Mouse (Mus musculus) skeletal muscle tissue, adult 2 months (tissue): ENCODE results near the gene Wbp11.
"Not testable (repeated sequence)": the region's sequence is repeated elsewhere in the genome, so short reads cannot be mapped to it uniquely, and the experiment has no call there.

ENCODE experiments used
- DNase-seq: peaks from one replicate; pipeline ENCODE4 v3.0.0-alpha.2; 2012; ENCODE audit warnings: low read depth, low spot score

The Wbp11 gene

GRCm38 (mm10) chr6:136803739-136804633 is 24.0 kb downstream of the Wbp11 start, which contains the start of gene Hist4h4:
Hist4h4 (minus strand) TSS chr6:136804415.
- peak; percentile 92 for DNase-seq

GRCm38 (mm10) chr6:136803093-136803738 is 24.8 kb downstream of the Wbp11 start:
- DNase-seq, result no peak

GRCm38 (mm10) chr6:136801274-136801673 is 26.8 kb downstream of the Wbp11 start:
- DNase-seq, result no peak

- DNase-seq, result no peak
Measured at GRCm38 (mm10) chr6:136800710-136801109, 27.3 kb downstream of the Wbp11 start.

GRCm38 (mm10) chr6:136797874-136798693 is 29.9 kb downstream of the Wbp11 start:
- DNase-seq, result not testable (repeated sequence)

- no peak for DNase-seq
Measured at GRCm38 (mm10) chr6:136795850-136796249, 32.2 kb downstream of the Wbp11 start.

- no peak for DNase-seq
Measured at GRCm38 (mm10) chr6:136795110-136795509, 32.9 kb downstream of the Wbp11 start.

- DNase-seq, result no peak
Measured at GRCm38 (mm10) chr6:136793831-136794525, 34.1 kb downstream of the Wbp11 start.

GRCm38 (mm10) chr6:136792884-136793758 is 34.9 kb downstream of the Wbp11 start:
- no peak for DNase-seq

GRCm38 (mm10) chr6:136789391-136789971 is 38.6 kb downstream of the Wbp11 start:
- peak; percentile 66 for DNase-seq

- no peak for DNase-seq
Measured at GRCm38 (mm10) chr6:136782761-136783160, 45.3 kb downstream of the Wbp11 start.

GRCm38 (mm10) chr6:136782146-136782545 is 45.9 kb downstream of the Wbp11 start:
- no peak for DNase-seq

GRCm38 (mm10) chr6:136781377-136781986 is 46.6 kb downstream of the Wbp11 start, which contains the start of gene Gucy2c:
Gucy2c (minus strand) TSS chr6:136781765.
- DNase-seq, result no peak

GRCm38 (mm10) chr6:136776392-136776791 is 51.6 kb downstream of the Wbp11 start:
- no peak for DNase-seq

GRCm38 (mm10) chr6:136769859-136770258 is 58.2 kb downstream of the Wbp11 start:
- DNase-seq, result no peak

- DNase-seq, result no peak
Measured at GRCm38 (mm10) chr6:136769143-136769542, 58.9 kb downstream of the Wbp11 start.

GRCm38 (mm10) chr6:136763912-136764311 is 64.1 kb downstream of the Wbp11 start:
- DNase-seq, result no peak
